Mouse (Mus musculus) C2C12 (cell line): ENCODE results near the gene Gm20388.

Experiments used
- CTCF ChIP-seq: IDR thresholded peaks from one replicate; pipeline ENCODE4 v1.5.1; 2011; ENCODE audit not compliant: control insufficient read depth, insufficient read depth, insufficient read length
- FOSL1 ChIP-seq: IDR thresholded peaks from one replicate; pipeline ENCODE4 v1.8.0; 2011; ENCODE audit warnings: mild to moderate bottlenecking, low read length; ENCODE audit not compliant: poor library complexity, insufficient read depth, severe bottlenecking
- MAX ChIP-seq: IDR thresholded peaks from one replicate; pipeline ENCODE4 v1.6.1; 2011; ENCODE audit warnings: mild to moderate bottlenecking, control low read depth
- MYOD1 ChIP-seq: IDR thresholded peaks from one replicate; pipeline ENCODE4 v1.6.1; 2011; ENCODE audit warnings: low read depth; ENCODE audit not compliant: control insufficient read depth, insufficient read length
- MYOG ChIP-seq: IDR thresholded peaks from one replicate; pipeline ENCODE4 v1.6.1; 2011; ENCODE audit not compliant: control insufficient read depth, insufficient read length; ENCODE audit errors: extremely low read depth
- USF1 ChIP-seq: IDR thresholded peaks from one replicate; pipeline ENCODE4 v1.6.1; 2011; ENCODE audit warnings: low read depth, mild to moderate bottlenecking, control low read depth, moderate library complexity

GRCm38 (mm10) chr8:122568109-122568504 lies 2657.5 kb downstream of the Gm20388 start:
- TF ChIP-seq USF1 (no peak), CTCF (no peak), FOSL1 (no peak), MYOG (no peak), MAX (no peak), MYOD1 (no peak)
